Mouse (Mus musculus) cerebellum, adult 11 months (tissue): ENCODE data around the gene Thbs4.

ENCODE experiments used
- DNase-seq: peaks from one replicate; pipeline ENCODE4 v3.0.0; 2022

The Thbs4 gene

GRCm38 (mm10) chr13:92711821-92712220 lies 82.8 kb downstream of the Thbs4 start:
- DNase-seq, result no peak

- no peak for DNase-seq
Measured at GRCm38 (mm10) chr13:92710361-92710760, 84.3 kb downstream of the Thbs4 start.

DNA sequence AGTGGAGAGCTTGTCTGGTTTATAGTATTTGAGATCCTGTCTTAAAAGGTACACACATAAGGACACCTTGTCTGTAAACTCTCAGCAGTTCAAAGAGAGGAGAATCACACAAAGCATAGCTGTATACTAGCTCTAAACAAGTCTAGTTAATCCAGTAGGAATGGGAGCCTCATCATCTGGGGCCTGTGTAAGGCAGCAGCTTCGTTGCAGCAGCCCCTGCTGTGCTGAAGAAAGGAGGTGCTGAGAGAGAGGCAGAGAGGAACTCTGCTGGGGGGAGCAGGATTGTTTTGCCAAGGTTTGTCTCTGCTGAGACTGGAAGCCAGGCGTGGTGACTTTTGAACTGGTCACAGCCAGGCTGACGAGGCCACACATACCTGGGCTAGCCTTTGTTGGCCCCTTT lies 85.1 kb downstream of the Thbs4 start:
- DNase-seq, result no peak

DNA sequence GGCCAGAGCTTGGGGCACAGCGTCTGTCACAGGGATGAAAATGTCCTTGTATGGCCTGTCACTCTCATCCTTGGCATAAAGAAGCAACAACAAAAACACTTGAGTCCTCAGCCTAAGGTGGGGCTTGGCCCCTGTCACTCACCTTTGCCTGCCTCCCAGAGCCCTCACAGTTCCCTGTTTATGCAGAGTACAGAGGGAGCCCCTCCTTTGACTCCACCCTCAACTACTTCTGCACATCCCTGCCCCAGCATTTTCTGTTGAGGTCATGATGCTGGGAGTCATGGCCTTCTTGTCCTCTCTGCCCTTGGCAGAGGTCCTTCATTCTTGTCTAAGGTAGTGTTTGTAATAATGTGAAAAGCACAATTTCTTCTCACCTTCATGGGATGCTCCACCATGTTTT lies 86.2 kb downstream of the Thbs4 start:
- DNase-seq, result no peak

GRCm38 (mm10) chr13:92707941-92708340 lies 86.7 kb downstream of the Thbs4 start:
- no peak for DNase-seq

DNA sequence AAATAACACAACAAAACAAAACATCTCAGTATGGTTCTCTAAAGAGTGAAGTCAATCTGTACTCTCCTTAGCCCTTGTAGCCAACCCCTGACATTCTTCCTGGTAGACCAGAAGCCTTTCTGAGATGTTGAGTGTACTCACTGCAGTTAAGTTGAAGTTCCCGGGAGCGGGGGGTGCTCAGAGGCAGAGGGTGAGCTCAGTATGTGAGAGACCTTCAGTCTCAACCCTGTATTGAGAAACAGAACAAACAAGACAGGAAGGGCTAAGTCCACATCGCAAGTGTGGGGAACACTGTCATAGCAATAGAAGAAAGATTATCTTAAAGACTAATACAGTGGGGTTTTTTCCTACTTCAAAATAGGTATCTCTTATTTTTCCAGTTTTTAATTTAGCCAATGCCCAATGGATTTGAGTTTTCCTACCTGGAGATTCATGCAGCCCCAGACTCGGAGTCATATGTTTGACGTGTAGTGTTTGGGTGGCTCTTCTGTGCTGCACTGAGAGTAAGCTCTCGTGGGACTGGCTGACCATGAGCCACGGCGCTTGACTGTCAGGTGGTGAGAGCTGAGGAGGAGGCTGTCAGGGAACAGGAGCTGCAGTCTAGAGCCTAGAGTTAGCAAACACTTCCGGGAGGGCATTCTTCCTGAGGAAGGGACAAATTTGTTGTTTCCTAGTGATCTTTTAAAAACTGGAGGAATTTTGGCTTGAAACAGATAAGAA lies 88.1 kb downstream of the Thbs4 start:
- no peak for DNase-seq

DNA sequence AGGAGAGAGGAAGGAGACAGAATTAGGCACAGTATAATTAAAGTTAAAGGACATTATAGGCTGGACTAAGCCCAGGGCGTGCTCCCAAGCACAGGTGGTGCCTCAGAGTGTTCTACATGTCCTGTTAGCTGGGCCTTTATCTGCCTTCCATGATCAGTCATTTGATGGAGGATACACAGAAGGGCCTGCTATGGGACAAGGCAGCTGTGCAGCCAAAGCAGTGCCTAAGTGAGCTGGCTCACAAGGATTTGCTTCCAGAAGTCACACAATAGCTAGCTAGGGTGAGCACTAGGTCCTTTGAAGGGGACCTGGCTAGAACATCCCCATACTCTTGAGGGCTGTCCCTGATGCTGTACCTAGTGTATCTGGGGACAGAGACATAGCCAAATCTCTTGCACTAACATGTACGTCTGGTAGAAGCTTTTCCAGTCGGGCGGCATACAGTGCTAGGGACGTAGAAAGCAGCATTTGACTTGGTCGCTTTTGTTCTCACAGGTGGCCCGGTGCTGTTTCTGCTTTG lies 89.5 kb downstream of the Thbs4 start:
- DNase-seq, result no peak

- no peak for DNase-seq
Measured at GRCm38 (mm10) chr13:92704189-92704588, 90.4 kb downstream of the Thbs4 start.

- peak; percentile 26 for DNase-seq
Measured at GRCm38 (mm10) chr13:92703241-92704027, 91.2 kb downstream of the Thbs4 start.

- DNase-seq, result no peak
Measured at GRCm38 (mm10) chr13:92702035-92702434, 92.6 kb downstream of the Thbs4 start.
